Mouse (Mus musculus) lung, postnatal 0 days (tissue): ENCODE data around the gene Gm27029. TPM values are rescaled to one million over a fixed set of nuclear protein-coding genes. Genes with fewer than 3 reads are reported as not detected.

ENCODE experiments used
- ATAC-seq: fragments of 200-750 bp; cut with Nextera tagmentation; 2 replicates; pipeline ENCODE4 v1.8.0; 2017; ENCODE audit warnings: moderate library complexity
- DNase-seq: peaks from one replicate; pipeline ENCODE4 v3.0.0-alpha.2; 2016; ENCODE audit warnings: low spot score
- H3K27ac ChIP-seq: fragments of 300-500 bp; sonication (generic); 2 replicates; pipeline ENCODE4 v1.5.1; 2014; ENCODE audit warnings: antibody characterized with exemption, mild to moderate bottlenecking, low read length, mixed read lengths
- H3K27me3 ChIP-seq: fragments of 300-500 bp; sonication (generic); replicated peaks from 2 replicates; pipeline ENCODE4 v1.6.1; 2014; ENCODE audit warnings: low read length, mixed read lengths; ENCODE audit not compliant: insufficient read depth
- H3K36me3 ChIP-seq: fragments of 300-500 bp; sonication (generic); 2 replicates; pipeline ENCODE4 v1.6.1; 2014; ENCODE audit warnings: low read length, mixed read lengths; ENCODE audit not compliant: insufficient read depth
- H3K4me1 ChIP-seq: fragments of 300-500 bp; sonication (generic); 2 replicates; pipeline ENCODE4 v1.6.1; 2014; ENCODE audit warnings: antibody characterized with exemption, low read depth, low read length, mixed read lengths; ENCODE audit not compliant: insufficient read depth
- H3K4me2 ChIP-seq: fragments of 300-500 bp; sonication (generic); replicated peaks from 2 replicates; pipeline ENCODE4 v1.6.1; 2014; ENCODE audit warnings: low read depth, mild to moderate bottlenecking, low read length, moderate library complexity, mixed read lengths
- H3K4me3 ChIP-seq: fragments of 300-500 bp; sonication (generic); 2 replicates; pipeline ENCODE4 v1.5.1; 2014; ENCODE audit warnings: low read depth, low read length
- H3K9ac ChIP-seq: fragments of 300-500 bp; sonication (generic); replicated peaks from 2 replicates; pipeline ENCODE4 v1.6.1; 2014; ENCODE audit warnings: low read depth, mild to moderate bottlenecking
- H3K9me3 ChIP-seq: fragments of 300-500 bp; sonication (generic); 2 replicates; pipeline ENCODE4 v1.6.1; 2016; ENCODE audit warnings: low read length, mixed read lengths
- CTCF ChIP-seq: IDR thresholded peaks from 2 replicates; pipeline ENCODE4 v1.5.1; 2016; ENCODE audit warnings: antibody characterized with exemption, mild to moderate bottlenecking
- EP300 ChIP-seq: IDR thresholded peaks from 2 replicates; pipeline ENCODE4 v1.6.1; 2016; ENCODE audit warnings: antibody characterized with exemption, mild to moderate bottlenecking, control low read depth
- WGBS: fragments of 180-500 bp; shearing (Covaris S2); extraction: QIAGEN DNeasy Blood & Tissue Kit; methylation state at CpG from one replicate; pipeline ENCODE4 v1.1.7; 2014; 5-methylcytosine and 5-hydroxymethylcytosine counted together
- polyA plus RNA-seq: library from polyadenylated mRNA; unstranded; fragments of >200 nt; fragmentation: Nextera tagmentation; extraction: Ambion mirVana; gene quantifications from 2 replicates; pipeline ENCODE4 v1.2.1, GENCODE M21; 2015

Gm27029 gene
- polyA plus RNA-seq, 1 experiment from 2014 or later, result 2.6 TPM

- H3K27ac ChIP-seq, result no peak overlapping the region
- H3K36me3 ChIP-seq, result peaks cover 23% of the 10 kb centered on the region
- DNase-seq (no peak), ATAC-seq (peak; percentile 67; the same call in 1 of the 2 replicates)
- H3K4me3 ChIP-seq, result no peak overlapping the region
- no peaks in the 10 kb centered on the region for H3K9me3 ChIP-seq
- H3K9ac ChIP-seq, result no peak overlapping the region
- no peaks in the 10 kb centered on the region for H3K4me1 ChIP-seq
- H3K4me2 ChIP-seq, result no peak overlapping the region
- TF ChIP-seq CTCF, result no peak
- TF ChIP-seq EP300, result no peak
- no peaks in the 10 kb centered on the region for H3K27me3 ChIP-seq
- WGBS, result 52% methylated on average over 4 of the region's 4 CpGs
Measured at GRCm38 (mm10) chr11:101435831-101436230, 11.2 kb upstream of the Gm27029 start.

DNA sequence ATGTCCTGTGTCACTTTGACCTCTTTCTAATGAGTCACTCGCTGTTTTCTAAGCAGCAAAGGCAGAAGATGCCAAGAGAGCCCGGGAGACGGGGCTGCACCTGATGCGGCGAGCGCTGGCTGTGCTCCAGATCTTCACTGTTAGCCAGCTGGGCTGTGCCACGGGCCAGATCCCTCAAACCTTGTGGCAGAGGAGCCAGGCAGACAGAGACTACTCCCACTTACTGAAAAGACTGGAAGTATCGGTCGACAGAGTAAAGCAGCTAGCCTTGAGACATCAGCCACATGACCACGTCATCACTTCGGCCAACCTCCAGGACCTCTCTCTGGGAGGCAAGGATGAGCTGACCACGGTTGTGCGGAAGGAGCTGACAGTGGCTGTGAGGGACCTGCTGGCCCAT, 8.8 kb upstream of the Gm27029 start:
- Histone ChIP-seq H3K4me2 (no peak overlapping the region), H3K4me1 (no peaks in the 10 kb centered on the region), H3K9ac (no peak overlapping the region), H3K9me3 (no peaks in the 10 kb centered on the region), H3K36me3 (peaks cover 23% of the 10 kb centered on the region), H3K4me3 (no peak overlapping the region), H3K27me3 (no peaks in the 10 kb centered on the region), H3K27ac (no peak overlapping the region)
- no peak for DNase-seq
- no peak for ATAC-seq
- no peak for TF ChIP-seq CTCF
- TF ChIP-seq EP300, result no peak
- 89% methylated on average over 13 of the region's 13 CpGs for WGBS

- no peaks in the 10 kb centered on the region for H3K9me3 ChIP-seq
- DNase-seq (no peak), ATAC-seq (no peak)
- H3K27me3 ChIP-seq, result no peaks in the 10 kb centered on the region
- no peak overlapping the region for H3K27ac ChIP-seq
- peaks cover under 1% of the 10 kb centered on the region for H3K4me1 ChIP-seq
- H3K4me2 ChIP-seq, result no peak overlapping the region
- H3K4me3 ChIP-seq, result no peak overlapping the region
- 91% methylated on average over 9 of the region's 9 CpGs for WGBS
- TF ChIP-seq CTCF (no peak), EP300 (no peak)
- no peak overlapping the region for H3K9ac ChIP-seq
- peaks cover 23% of the 10 kb centered on the region for H3K36me3 ChIP-seq
Measured at GRCm38 (mm10) chr11:101431327-101431726, 6.7 kb upstream of the Gm27029 start.

DNA sequence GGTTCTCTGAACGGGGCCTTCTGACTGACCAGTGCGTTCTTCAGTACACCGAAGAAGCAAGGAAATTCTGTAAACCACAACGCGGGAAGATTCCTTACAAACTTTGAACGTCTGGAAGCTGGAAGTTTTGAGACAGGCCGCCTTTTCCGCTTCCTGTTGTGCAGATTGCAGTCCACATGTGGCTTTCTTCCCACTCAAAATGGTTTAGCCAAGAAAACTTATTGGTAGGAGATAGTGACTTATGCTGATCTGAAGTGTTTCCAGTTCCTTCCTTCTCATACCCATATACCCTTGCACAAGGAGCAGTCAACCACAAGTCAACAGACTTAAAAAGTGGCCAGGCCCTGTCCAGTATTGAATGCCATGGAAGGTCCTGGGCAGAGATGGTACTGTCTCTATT, 1.6 kb upstream of the Gm27029 start:
- H3K9me3 ChIP-seq, result no peaks in the 10 kb centered on the region

GRCm38 (mm10) chr11:101424925-101425813, 573 bp upstream of the Gm27029 start, which contains the start of the genes Rundc1 and Ptges3l:
Rundc1 (plus strand) TSS chr11:101425085.
Ptges3l (minus strand) TSS chr11:101425333.
- Histone ChIP-seq H3K27me3 (no peaks in the 10 kb centered on the region), H3K27ac (peak within 1 kb of the TSS; percentile 87), H3K9me3 (no peaks in the 10 kb centered on the region), H3K36me3 (no peaks in the 10 kb centered on the region), H3K4me2 (peak within 1 kb of the TSS; percentile 81), H3K9ac (peak within 1 kb of the TSS; percentile 58), H3K4me1 (peaks cover 13% of the 10 kb centered on the region), H3K4me3 (peak within 1 kb of the TSS; percentile 73)
- ATAC-seq (peak; percentile 96), DNase-seq (peak; percentile 99)
- no peak for TF ChIP-seq EP300
- TF ChIP-seq CTCF, result peak; percentile 60
- WGBS, result 2% methylated on average over 65 of the region's 81 CpGs

More for the DNA sequence above, 1.6 kb upstream of the Gm27029 start:
- Histone ChIP-seq H3K27me3 (no peaks in the 10 kb centered on the region), H3K36me3 (peaks cover under 1% of the 10 kb centered on the region; the same call in 1 of the 2 replicates), H3K27ac (no peak overlapping the region), H3K4me1 (peaks cover 13% of the 10 kb centered on the region), H3K4me3 (peak overlapping the region; percentile 73; the same call in 1 of the 2 replicates), H3K4me2 (peak overlapping the region; percentile 81), H3K9ac (peak overlapping the region; percentile 58; the same call in 1 of the 2 replicates)
- no peak for DNase-seq
- no peak for ATAC-seq
- TF ChIP-seq EP300 (no peak), CTCF (no peak)
- WGBS, result 39% methylated on average over 8 of the region's 8 CpGs

GRCm38 (mm10) chr11:101420148-101420547, 4.4 kb downstream of the Gm27029 start:
- no peak for ATAC-seq
- WGBS, result 74% methylated on average over 5 of the region's 5 CpGs
- Histone ChIP-seq H3K4me1 (peaks cover 10% of the 10 kb centered on the region), H3K4me3 (no peak overlapping the region), H3K9ac (no peak overlapping the region), H3K9me3 (no peaks in the 10 kb centered on the region), H3K27ac (no peak overlapping the region), H3K4me2 (no peak overlapping the region), H3K36me3 (no peaks in the 10 kb centered on the region), H3K27me3 (no peaks in the 10 kb centered on the region)
- TF ChIP-seq EP300 (no peak), CTCF (no peak)
- DNase-seq, result no peak
